Mouse (Mus musculus): ENCODE results near the gene Slc4a2. TPM values are rescaled to one million over a fixed set of nuclear protein-coding genes. Genes with fewer than 3 reads are reported as not detected.

Gene Slc4a2
- polyA plus RNA-seq, 1 experiment from 2014 or later: 19.5 TPM

DNA sequence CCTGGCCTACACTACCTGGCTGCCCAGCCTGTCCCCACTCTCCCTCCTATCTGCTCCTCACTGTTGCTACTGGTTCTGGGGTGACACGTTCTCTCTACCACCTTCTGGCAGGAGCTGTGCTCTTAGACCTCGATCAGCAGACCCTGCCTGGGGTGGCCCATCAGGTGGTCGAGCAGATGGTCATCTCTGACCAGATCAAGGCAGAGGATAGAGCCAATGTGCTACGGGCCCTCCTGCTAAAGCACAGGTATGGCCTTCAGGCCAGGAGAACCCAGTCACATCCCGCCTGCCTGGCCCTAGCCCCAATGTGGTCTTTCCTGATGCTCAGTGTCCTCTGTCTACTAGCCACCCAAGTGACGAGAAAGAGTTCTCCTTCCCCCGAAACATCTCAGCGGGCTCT, 10.4 kb downstream of the Slc4a2 start:
- Histone ChIP-seq H3K4me3 (no peak overlapping the region), H3K36me3 (ENCODE audit: poor library complexity, severe bottlenecking) (peaks cover 80% of the 10 kb centered on the region), H3K27me3 (no peaks in the 10 kb centered on the region), H3K9me3 (replicated peaks) (no peaks in the 10 kb centered on the region), H3K4me1 (no peaks in the 10 kb centered on the region), H3K27ac (no peak overlapping the region), H3K9ac (no peak overlapping the region), H3K4me2 (no peak overlapping the region)
- no peak for ATAC-seq
- WGBS: 92% methylated on average over 8 of the region's 8 CpGs

DNA sequence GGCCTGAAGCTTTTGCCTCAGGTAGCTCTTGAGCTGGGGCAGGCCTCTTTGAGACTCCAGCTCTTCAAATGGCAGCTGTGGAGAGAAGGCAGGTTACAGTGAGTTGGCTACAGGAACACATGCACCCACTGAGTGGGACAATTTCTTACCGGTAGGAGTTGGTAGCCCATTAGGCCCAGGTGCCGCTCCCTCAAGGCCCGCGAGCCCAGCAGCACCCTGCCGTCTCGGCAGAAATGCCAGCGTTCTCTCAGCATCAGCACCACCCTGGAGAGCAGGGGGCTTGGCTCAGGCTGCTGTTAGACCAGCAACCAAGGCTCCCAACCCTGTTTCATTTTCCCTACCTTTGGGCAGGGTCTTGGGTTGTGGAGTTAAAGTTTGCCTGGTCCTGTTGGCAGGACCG, 17.6 kb downstream of the Slc4a2 start:
- Histone ChIP-seq H3K4me2 (no peak overlapping the region), H3K9ac (no peak overlapping the region), H3K4me3 (no peak overlapping the region), H3K27me3 (no peaks in the 10 kb centered on the region), H3K4me1 (peaks cover 19% of the 10 kb centered on the region), H3K9me3 (replicated peaks) (no peaks in the 10 kb centered on the region), H3K36me3 (ENCODE audit: poor library complexity, severe bottlenecking) (peaks cover 61% of the 10 kb centered on the region), H3K27ac (no peak overlapping the region)
- WGBS: 88% methylated on average over 8 of the region's 8 CpGs
- ATAC-seq: no peak

DNA sequence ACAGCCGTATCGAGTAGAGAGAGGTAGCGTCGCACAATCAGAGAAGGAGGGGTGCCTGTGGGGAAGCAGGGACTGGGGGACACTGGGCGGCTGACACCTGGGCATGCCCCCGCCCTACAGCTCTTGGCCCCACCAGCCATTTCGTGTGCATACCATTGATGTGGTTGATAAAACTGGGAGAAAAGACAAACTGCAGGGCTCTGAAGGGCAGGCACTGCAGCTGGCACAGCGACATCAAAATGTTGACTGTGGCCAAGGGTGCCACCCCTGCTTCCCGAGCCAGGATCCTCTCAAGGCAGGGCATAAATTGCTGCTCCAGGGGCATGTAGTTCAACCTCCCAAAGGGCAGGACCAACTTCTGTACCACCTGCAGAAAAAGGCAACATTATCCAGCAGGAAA, 18.4 kb downstream of the Slc4a2 start:
- Histone ChIP-seq H3K4me1 (peaks cover 25% of the 10 kb centered on the region), H3K9ac (no peak overlapping the region), H3K27me3 (no peaks in the 10 kb centered on the region), H3K9me3 (replicated peaks) (no peaks in the 10 kb centered on the region), H3K4me3 (no peak overlapping the region), H3K36me3 (ENCODE audit: poor library complexity, severe bottlenecking) (peaks cover 57% of the 10 kb centered on the region), H3K4me2 (no peak overlapping the region), H3K27ac (no peak overlapping the region)
- 90% methylated on average over 9 of the region's 9 CpGs for WGBS
- ATAC-seq: no peak

DNA sequence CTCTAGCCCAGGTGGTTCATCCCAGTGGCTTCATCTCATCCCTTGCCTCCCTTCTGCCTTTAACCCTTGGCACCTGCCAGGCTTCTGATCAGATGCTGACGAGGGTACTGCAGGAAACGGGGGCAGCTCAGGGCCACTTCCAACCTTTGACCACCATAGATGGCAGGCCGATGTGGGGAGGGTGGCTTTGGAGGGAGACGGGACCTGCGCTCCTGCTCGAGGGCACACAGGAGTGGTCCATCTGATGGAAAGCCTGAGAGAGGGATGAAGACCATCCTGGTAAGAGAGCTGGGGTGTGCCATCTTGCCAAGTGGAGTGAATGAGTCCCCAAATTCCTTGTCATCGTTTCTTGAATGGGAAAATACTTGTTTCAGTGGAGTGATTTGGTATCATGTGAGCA, 19.6 kb downstream of the Slc4a2 start:
- ATAC-seq: no peak

GRCm38 (mm10) chr5:24443927-24444326, 20.3 kb downstream of the Slc4a2 start:
- ATAC-seq: no peak
- H3K4me3 ChIP-seq: peak overlapping the region; percentile 94
- peaks cover 5% of the 10 kb centered on the region for H3K27me3 ChIP-seq
- H3K36me3 ChIP-seq (ENCODE audit: poor library complexity, severe bottlenecking): peaks cover 49% of the 10 kb centered on the region
- H3K4me1 ChIP-seq: peaks cover 36% of the 10 kb centered on the region
- peak overlapping the region; percentile 92 for H3K9ac ChIP-seq
- H3K4me2 ChIP-seq: peak overlapping the region; percentile 97
- 87% methylated on average over 12 of the region's 12 CpGs for WGBS
- no peak overlapping the region for H3K27ac ChIP-seq
- no peaks in the 10 kb centered on the region for H3K9me3 ChIP-seq (replicated peaks)

More for the DNA sequence above, 19.6 kb downstream of the Slc4a2 start:
- no peak overlapping the region for H3K4me3 ChIP-seq
- no peaks in the 10 kb centered on the region for H3K27me3 ChIP-seq
- H3K4me2 ChIP-seq: no peak overlapping the region
- 91% methylated on average over 7 of the region's 7 CpGs for WGBS
- H3K27ac ChIP-seq: no peak overlapping the region
- peaks cover 36% of the 10 kb centered on the region for H3K4me1 ChIP-seq
- no peaks in the 10 kb centered on the region for H3K9me3 ChIP-seq (replicated peaks)
- H3K36me3 ChIP-seq (ENCODE audit: poor library complexity, severe bottlenecking): peaks cover 56% of the 10 kb centered on the region
- H3K9ac ChIP-seq: no peak overlapping the region

DNA sequence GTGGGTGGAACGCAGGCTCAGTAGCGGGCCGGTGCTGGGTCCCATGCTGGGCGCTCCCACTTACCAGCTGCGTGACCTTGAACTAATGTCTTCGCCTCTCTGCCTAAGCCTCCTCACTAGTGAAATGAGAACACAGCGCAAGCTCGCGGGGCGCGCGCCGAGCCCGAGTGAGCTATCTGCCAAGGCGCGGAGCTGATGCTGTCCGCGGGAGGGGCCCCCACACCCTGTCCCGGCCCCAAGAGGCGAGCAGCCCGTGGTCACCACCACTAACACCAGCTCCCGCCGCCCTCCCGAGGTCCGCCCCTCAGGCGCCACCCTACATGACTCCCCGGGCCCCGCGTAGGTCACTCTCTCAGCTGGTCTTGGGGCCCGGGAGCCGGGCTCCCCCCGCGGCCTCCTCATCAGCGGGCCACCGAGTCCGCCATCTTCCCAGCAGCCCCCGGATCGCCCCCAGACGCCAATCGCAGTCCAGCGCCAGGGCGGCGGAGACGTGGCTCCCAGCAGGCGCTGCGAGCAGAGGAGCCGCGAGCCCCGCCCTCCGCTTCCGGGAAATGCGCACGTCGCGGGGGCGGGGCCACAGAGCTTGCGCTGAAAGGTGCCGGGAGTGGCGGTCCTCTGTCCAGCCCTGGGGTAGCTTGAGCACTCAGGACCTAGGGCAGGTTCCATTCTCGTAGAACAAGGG, 21.2 kb downstream of the Slc4a2 start, which contains the start of gene Fastk:
TSS of gene Fastk (minus strand) at position 542 of the 682 bp plus-strand sequence.
- Histone ChIP-seq H3K36me3 (ENCODE audit: poor library complexity, severe bottlenecking) (peaks cover 40% of the 10 kb centered on the region), H3K4me1 (peaks cover 36% of the 10 kb centered on the region), H3K4me3 (peak within 1 kb of the TSS; percentile 94), H3K9ac (peak within 1 kb of the TSS; percentile 92), H3K4me2 (peak within 1 kb of the TSS; percentile 97), H3K27me3 (peaks cover 7% of the 10 kb centered on the region), H3K9me3 (replicated peaks) (no peaks in the 10 kb centered on the region), H3K27ac (peak within 1 kb of the TSS; percentile 82)
- ATAC-seq: peak; percentile 87
- WGBS: under 1% methylated on average over 55 of the region's 60 CpGs

DNA sequence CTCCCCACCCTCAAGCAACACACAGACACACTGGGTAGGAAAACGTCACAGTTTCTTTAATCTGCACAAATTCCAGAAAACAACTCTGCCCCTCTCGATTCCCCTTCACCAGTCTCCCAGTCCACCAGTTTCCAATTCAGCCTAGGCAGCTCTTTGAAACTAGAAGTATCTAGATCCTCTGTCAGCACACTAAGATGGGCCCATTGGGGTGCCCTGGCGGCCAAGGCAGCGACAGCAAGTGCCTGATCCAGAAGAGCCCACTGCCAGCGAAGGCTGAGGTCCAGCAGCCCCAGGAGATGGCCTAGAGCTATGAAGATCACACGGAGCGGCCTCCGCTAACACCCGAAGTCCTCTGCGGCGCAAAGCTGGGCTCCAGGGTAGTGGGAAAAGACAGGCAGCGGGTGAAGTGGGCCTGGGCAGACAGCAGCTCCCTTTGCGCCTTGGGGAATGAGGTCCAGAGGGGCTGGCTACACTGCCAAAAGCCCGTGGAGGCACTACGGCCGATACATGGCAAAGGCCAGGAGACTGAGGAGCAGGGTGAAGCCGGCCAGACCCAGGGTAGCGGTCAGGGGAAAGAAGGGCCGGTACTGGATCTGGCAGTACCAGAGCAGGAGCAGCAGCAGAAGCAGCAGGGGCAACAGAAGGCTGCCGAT, 21.9 kb downstream of the Slc4a2 start:
- Histone ChIP-seq H3K4me1 (peaks cover 36% of the 10 kb centered on the region), H3K36me3 (ENCODE audit: poor library complexity, severe bottlenecking) (peaks cover 33% of the 10 kb centered on the region), H3K9ac (peak overlapping the region; percentile 92), H3K4me2 (peak overlapping the region; percentile 97), H3K9me3 (replicated peaks) (no peaks in the 10 kb centered on the region), H3K4me3 (peak overlapping the region; percentile 94), H3K27me3 (peaks cover 12% of the 10 kb centered on the region), H3K27ac (peak overlapping the region; percentile 78)
- WGBS: 54% methylated on average over 20 of the region's 20 CpGs
- peak; percentile 1; the same call in 1 of the 2 replicates for ATAC-seq

GRCm38 (mm10) chr5:24446630-24447029, 23.0 kb downstream of the Slc4a2 start:
- ATAC-seq: no peak
- 95% methylated on average over 7 of the region's 7 CpGs for WGBS
- Histone ChIP-seq H3K36me3 (ENCODE audit: poor library complexity, severe bottlenecking) (peaks cover 22% of the 10 kb centered on the region), H3K9ac (no peak overlapping the region), H3K4me1 (peaks cover 43% of the 10 kb centered on the region), H3K27me3 (peaks cover 12% of the 10 kb centered on the region), H3K27ac (no peak overlapping the region), H3K4me3 (peak overlapping the region; percentile 59), H3K9me3 (replicated peaks) (no peaks in the 10 kb centered on the region), H3K4me2 (peak overlapping the region; percentile 87)

DNA sequence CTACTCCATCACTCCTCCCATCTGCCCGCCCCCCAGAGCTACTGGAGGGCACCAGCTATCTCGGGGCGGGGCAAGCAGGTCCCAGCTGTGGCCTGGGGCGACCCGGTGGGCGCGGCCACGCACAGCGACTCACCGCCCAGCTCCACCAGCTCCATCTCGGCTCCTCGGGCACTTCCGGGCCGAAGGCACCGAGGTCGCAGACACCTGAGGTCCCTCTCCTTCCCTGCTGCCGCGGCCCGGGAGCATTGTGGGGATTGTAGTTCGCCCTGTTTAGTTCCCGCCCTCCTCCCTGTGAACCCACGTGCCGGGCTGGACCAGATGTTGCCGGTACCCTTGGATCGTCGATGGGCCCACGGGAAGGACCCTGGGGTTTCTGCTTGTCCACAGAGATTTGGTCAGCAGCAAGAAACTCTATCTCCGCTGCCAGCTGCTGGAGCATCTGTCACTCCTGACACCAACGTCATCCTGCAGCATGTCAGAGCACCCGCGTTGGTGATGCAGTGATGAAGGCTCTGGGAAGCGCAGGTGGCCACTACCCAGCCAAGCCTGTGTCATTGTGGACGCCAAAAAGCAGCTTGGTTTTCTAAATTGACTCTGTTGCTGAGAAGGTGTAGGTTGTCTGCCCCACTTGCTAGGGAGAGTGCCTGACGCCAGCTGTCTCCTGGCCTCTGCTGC, 24.1 kb downstream of the Slc4a2 start, which contains the start of gene Tmub1:
TSS of gene Tmub1 (minus strand) at position 231 of the 675 bp plus-strand sequence.
- H3K27me3 ChIP-seq: peaks cover 12% of the 10 kb centered on the region
- peak within 1 kb of the TSS; percentile 77 for H3K9ac ChIP-seq
- peak within 1 kb of the TSS; percentile 10; the same call in 1 of the 2 replicates for H3K27ac ChIP-seq
- ATAC-seq: peak; percentile 48
- no peaks in the 10 kb centered on the region for H3K9me3 ChIP-seq (replicated peaks)
- H3K4me2 ChIP-seq: peak within 1 kb of the TSS; percentile 87
- H3K36me3 ChIP-seq (ENCODE audit: poor library complexity, severe bottlenecking): peaks cover 12% of the 10 kb centered on the region
- WGBS: 1% methylated on average over 34 of the region's 34 CpGs
- H3K4me1 ChIP-seq: peaks cover 44% of the 10 kb centered on the region
- H3K4me3 ChIP-seq: peak within 1 kb of the TSS; percentile 59

GRCm38 (mm10) chr5:24451264-24452029, 27.8 kb downstream of the Slc4a2 start:
- ATAC-seq: peak; percentile 73
- Histone ChIP-seq H3K27ac (peak overlapping the region; percentile 93), H3K9ac (peak overlapping the region; percentile 96), H3K4me3 (peak overlapping the region; percentile 94), H3K4me1 (peaks cover 62% of the 10 kb centered on the region), H3K27me3 (peaks cover 12% of the 10 kb centered on the region), H3K36me3 (ENCODE audit: poor library complexity, severe bottlenecking) (peaks cover 5% of the 10 kb centered on the region; the same call in 1 of the 2 replicates), H3K9me3 (replicated peaks) (no peaks in the 10 kb centered on the region), H3K4me2 (peak overlapping the region; percentile 100)
- WGBS: 2% methylated on average over 37 of the region's 66 CpGs

DNA sequence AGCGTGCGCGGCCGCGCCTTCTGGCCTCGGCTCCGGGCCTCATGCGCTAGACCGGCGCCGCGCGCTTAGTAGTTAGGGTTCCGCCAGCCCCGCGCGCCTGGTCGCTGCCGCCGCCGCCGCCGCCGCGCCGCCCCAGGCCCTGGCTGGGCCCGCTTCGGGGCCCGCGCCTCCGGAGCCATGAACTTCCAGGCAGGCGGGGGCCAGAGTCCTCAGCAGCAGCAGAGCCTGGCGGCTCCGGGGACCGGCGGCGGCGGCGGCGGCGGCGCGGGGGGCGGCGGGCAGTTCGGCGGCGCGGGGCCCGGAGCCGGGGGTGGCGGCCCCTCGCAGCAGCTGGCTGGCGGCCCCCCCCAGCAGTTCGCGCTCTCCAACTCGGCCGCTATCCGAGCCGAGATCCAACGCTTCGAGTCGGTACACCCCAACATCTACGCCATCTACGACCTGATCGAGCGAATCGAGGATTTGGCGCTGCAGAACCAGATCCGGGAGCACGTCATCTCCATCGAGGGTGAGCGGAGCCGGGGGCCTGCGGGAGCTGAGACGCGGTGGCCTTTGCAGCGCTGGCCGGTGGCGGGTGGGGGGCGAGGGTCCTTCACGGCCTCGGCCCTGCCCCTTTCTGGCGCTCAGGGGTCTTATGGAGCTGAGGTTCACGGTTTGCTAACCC, 28.5 kb downstream of the Slc4a2 start, which contains the start of gene Agap3:
TSS of gene Agap3 (plus strand) at position 148 of the 661 bp plus-strand sequence.
- Histone ChIP-seq H3K36me3 (ENCODE audit: poor library complexity, severe bottlenecking) (peaks cover 8% of the 10 kb centered on the region; the same call in 1 of the 2 replicates), H3K9me3 (replicated peaks) (no peaks in the 10 kb centered on the region), H3K4me3 (peak within 1 kb of the TSS; percentile 94), H3K9ac (peak within 1 kb of the TSS; percentile 96), H3K4me2 (peak within 1 kb of the TSS; percentile 100), H3K27ac (peak within 1 kb of the TSS; percentile 93), H3K27me3 (peaks cover 12% of the 10 kb centered on the region), H3K4me1 (peaks cover 57% of the 10 kb centered on the region)
- peak; percentile 58 for ATAC-seq
- WGBS: under 1% methylated on average over 34 of the region's 85 CpGs
